Mouse (Mus musculus) small intestine, adult 2 months (tissue): ENCODE data around the gene Pip4k2a. TPM values are rescaled to one million over a fixed set of nuclear protein-coding genes. Genes with fewer than 3 reads are reported as not detected.

Experiments used
- H3K27ac ChIP-seq: fragments of 200-500 bp; 2 replicates; pipeline ENCODE4 v1.5.1; 2012; ENCODE audit warnings: low read depth, low read length, control low read depth, inconsistent platforms; ENCODE audit not compliant: insufficient read depth
- H3K27me3 ChIP-seq: fragments of 200-500 bp; 2 replicates; pipeline ENCODE4 v1.6.1; 2012; ENCODE audit warnings: mild to moderate bottlenecking, moderate library complexity, low read length, inconsistent platforms; ENCODE audit not compliant: control insufficient read depth, insufficient read depth
- H3K36me3 ChIP-seq: fragments of 200-500 bp; 2 replicates; pipeline ENCODE4 v1.6.1; 2012; ENCODE audit warnings: mild to moderate bottlenecking, low read length, control low read depth, inconsistent platforms; ENCODE audit not compliant: control insufficient read depth, insufficient read depth
- H3K4me1 ChIP-seq: fragments of 200-500 bp; 2 replicates; pipeline ENCODE4 v1.6.1; 2012; ENCODE audit warnings: low read length, inconsistent platforms, mixed read lengths; ENCODE audit not compliant: control insufficient read depth, insufficient read depth, insufficient read length
- H3K4me3 ChIP-seq: fragments of 200-500 bp; 2 replicates; pipeline ENCODE4 v1.5.1; 2012; ENCODE audit warnings: low read depth, mild to moderate bottlenecking, control low read depth, inconsistent platforms, low read length, moderate library complexity
- CTCF ChIP-seq: fragments of 200-500 bp; IDR thresholded peaks from 2 replicates; pipeline ENCODE4 v1.5.1; 2012; ENCODE audit warnings: low read depth, mild to moderate bottlenecking, control low read depth, inconsistent platforms, low read length, moderate library complexity, mixed read lengths; ENCODE audit not compliant: insufficient replicate concordance, insufficient read length; ENCODE audit errors: extremely low read depth
- POLR2A ChIP-seq: fragments of 200-500 bp; IDR thresholded peaks from 2 replicates; pipeline ENCODE4 v1.6.1; 2012; ENCODE audit warnings: low read depth, mild to moderate bottlenecking, control low read depth, inconsistent platforms, low read length, moderate library complexity
- WGBS: fragments of 180-500 bp; shearing (Covaris S2); methylation state at CpG from one replicate; pipeline ENCODE4 v1.1.7; 2018; 5-methylcytosine and 5-hydroxymethylcytosine counted together
- polyA plus RNA-seq: library from polyadenylated mRNA; depleted of rRNA; stranded (reverse); fragments of >200 nt; gene quantifications from 2 replicates; pipeline ENCODE4 v1.2.3, GENCODE M21; 2012

Gene Pip4k2a
- polyA plus RNA-seq, 1 experiment = 2.2 TPM

DNA sequence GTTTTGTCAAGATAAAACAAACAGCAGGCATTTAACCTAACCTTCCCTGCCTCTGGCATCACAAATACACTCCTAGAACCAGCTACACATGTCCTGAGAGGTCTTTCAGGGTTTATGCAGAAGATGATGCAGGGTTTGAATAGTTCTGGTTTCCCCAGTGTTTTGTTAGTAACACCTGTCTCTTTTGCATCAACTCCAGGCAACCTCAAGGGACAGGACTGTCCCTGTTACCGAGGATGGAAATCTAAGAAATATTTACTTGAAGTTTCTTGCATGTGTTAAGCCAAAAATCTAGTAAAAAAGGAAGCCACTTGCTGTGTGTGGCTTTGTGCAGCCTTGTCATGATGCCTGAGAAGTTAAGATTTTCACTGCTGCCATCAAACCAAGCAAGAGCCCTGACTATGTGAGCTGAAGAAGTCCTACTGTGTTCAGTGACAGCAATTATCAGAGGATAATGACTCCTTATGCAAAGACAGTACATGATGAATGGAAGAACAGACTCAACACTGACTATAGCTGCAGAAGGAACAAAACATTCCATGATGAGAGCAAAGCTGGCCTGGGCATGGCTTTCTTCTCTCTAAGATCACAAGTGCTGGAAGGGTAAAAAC is 76.3 kb downstream of the Pip4k2a start:
- TF ChIP-seq POLR2A = no peak
- TF ChIP-seq CTCF = no peak

DNA sequence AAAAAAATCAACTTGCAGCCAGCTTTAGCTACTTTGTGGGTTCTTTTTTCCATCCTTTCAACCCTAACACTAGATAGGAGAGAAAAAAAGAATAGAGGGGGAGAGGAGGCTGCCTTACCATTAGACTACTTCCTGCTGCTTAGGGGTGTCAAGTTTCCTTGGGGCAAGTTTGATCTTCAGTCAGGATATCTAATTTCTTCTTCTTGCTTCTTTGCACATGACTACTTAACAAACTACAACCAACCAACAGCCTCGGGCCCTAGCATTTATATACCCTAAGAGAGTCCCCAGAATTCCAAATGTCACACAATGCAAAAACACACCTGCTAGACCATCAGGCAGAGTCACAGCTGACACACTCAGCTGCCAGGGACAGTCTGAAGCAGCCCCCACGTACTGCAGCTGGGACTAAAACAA is 77.5 kb downstream of the Pip4k2a start:
- no peak for TF ChIP-seq CTCF
- no peak for TF ChIP-seq POLR2A
- H3K27ac ChIP-seq = no peak overlapping the region
- H3K36me3 ChIP-seq = no peaks in the 10 kb centered on the region
- WGBS = 52% methylated on average over 2 of the region's 2 CpGs
- no peaks in the 10 kb centered on the region for H3K27me3 ChIP-seq
- peaks cover 2% of the 10 kb centered on the region; the same call in 1 of the 2 replicates for H3K4me1 ChIP-seq
- H3K4me3 ChIP-seq = no peak overlapping the region

More for the DNA sequence above, 76.3 kb downstream of the Pip4k2a start:
- H3K36me3 ChIP-seq = no peaks in the 10 kb centered on the region
- no peaks in the 10 kb centered on the region for H3K4me1 ChIP-seq
- WGBS = 57% methylated on average over 1 of the region's 1 CpGs
- H3K27ac ChIP-seq = no peak overlapping the region
- H3K27me3 ChIP-seq = no peaks in the 10 kb centered on the region
- no peak overlapping the region for H3K4me3 ChIP-seq

DNA sequence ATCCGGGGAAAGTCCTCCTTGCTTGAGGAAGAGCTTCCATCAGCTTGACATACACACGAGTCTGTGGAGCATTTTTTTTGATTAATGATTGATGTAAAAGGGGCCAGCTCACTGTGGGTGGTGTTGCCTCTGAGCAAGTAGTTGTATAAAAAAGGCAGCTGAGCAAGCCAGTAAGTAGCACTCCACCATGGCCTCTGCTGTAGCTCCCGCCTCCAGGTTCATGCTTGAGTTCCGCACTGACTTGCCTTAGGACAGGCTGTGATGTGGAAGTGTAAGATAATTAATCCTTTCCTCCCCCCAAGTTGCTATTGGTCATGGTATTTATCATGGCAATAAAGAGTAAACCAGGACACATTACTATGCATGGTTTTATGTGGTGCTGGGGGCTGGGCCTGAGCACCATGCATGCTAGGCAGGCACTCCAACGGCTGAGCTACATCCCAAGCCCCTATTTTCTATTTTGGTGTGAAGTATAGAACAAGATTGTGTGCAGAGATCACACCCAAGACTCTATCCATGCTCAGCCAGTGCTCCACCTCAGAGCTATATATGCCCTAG is 78.0 kb downstream of the Pip4k2a start:
- no peaks in the 10 kb centered on the region for H3K27me3 ChIP-seq
- 63% methylated on average over 5 of the region's 5 CpGs for WGBS
- H3K4me3 ChIP-seq = no peak overlapping the region
- H3K27ac ChIP-seq = no peak overlapping the region
- H3K4me1 ChIP-seq = peaks cover 5% of the 10 kb centered on the region; the same call in 1 of the 2 replicates
- no peaks in the 10 kb centered on the region for H3K36me3 ChIP-seq
- no peak for TF ChIP-seq CTCF
- TF ChIP-seq POLR2A = no peak

DNA sequence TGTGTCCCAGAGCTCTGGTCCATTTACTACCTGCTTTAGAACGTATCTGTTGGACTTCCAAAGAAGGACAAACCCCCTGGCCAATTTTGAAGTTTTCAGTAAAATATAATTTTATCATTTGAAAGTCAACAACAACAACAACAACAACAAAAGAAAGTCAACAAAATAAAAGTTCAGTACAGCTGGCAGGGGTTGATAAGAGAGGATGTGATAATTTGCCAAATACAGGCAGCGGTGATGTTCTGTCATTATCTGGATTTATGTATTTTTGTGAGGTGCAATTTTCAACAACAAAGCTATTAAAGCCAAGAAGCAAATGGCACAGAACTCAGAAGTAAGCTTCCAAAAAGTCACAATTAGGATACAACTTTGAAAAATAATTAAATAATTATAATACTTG is 80.1 kb downstream of the Pip4k2a start:
- TF ChIP-seq POLR2A = no peak
- TF ChIP-seq CTCF = no peak
- 87% methylated on average over 2 of the region's 2 CpGs for WGBS
- H3K27ac ChIP-seq = no peak overlapping the region
- no peak overlapping the region for H3K4me3 ChIP-seq
- no peaks in the 10 kb centered on the region for H3K36me3 ChIP-seq
- H3K4me1 ChIP-seq = peaks cover 5% of the 10 kb centered on the region; the same call in 1 of the 2 replicates
- no peaks in the 10 kb centered on the region for H3K27me3 ChIP-seq

DNA sequence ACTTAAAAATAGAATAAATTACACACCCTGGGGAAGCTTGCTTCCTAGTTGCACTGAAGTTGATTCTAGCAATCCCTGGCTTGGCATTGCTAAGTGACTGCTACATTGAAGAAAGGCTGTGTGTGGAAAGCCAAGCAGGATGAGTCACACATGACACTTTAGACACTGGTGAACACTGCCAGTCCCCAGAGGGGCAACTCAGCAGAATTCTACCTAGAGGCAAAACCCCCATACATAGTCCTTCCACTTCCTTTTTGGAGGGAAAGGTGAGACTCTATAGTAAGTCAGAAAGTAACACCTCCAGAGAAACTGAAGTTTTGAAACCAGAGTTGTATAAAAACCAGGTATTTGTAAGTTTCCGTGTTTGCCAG is 80.6 kb downstream of the Pip4k2a start:
- Histone ChIP-seq H3K36me3 (no peaks in the 10 kb centered on the region), H3K27me3 (no peaks in the 10 kb centered on the region), H3K27ac (no peak overlapping the region), H3K4me1 (peaks cover 5% of the 10 kb centered on the region; the same call in 1 of the 2 replicates), H3K4me3 (no peak overlapping the region)
- 78% methylated on average over 1 of the region's 1 CpGs for WGBS
- TF ChIP-seq POLR2A (no peak), CTCF (no peak)

DNA sequence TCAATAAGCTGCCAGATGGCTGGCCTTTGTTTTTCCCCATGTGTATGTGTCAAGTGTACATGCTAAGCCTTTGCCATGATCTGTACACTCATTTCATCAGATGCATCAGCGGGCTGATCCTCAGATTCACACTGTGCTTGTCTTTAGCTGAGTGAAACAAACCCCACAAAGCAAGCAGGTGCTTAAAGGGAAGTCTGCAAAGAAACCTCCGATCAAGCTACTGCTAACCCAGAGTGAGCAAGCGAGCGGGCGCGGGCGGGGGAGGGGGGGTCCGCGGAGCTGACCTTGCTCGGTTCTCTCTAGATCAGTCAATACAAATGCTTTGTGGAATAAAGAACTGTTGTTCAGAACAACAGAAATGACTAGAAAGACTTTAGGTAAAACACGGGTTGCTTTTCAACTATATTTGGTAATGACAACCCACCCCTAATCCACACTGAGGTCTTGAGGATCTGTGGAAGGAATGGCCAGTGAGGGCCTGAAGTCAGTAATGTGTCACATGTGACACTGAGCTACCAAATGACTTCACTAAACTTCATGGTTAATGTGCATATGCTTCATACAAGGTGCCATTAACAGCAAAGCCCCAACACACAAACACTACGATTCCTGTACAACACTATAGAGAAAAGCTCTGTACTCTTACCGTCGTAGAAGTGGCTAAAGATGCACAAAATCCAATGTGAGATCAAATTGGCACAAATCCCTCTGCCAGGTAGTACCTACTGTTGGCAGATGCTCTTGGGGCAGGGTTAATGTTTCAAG is 81.1 kb downstream of the Pip4k2a start:
- Histone ChIP-seq H3K36me3 (no peaks in the 10 kb centered on the region), H3K27me3 (no peaks in the 10 kb centered on the region), H3K4me3 (no peak overlapping the region), H3K4me1 (peaks cover 5% of the 10 kb centered on the region; the same call in 1 of the 2 replicates), H3K27ac (no peak overlapping the region)
- 65% methylated on average over 14 of the region's 14 CpGs for WGBS
- no peak for TF ChIP-seq CTCF
- no peak for TF ChIP-seq POLR2A

DNA sequence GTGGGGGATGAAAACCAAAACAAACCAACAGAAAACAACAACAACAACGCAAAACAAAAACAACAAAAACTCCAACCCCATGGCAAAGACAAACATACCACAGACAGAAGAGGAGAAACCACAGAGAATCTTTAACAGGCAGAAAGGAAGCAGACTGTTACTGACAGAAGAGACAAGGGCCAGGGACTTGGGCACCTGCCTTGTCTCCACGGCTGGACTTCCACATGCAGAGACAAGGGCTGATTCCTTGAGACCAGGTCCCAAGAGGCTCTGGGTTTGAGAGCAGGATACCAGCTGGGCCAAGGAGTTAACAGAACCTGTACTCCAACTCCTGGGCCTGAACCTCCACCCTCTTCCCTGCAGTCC is 81.9 kb downstream of the Pip4k2a start:
- H3K27ac ChIP-seq = no peak overlapping the region
- H3K36me3 ChIP-seq = no peaks in the 10 kb centered on the region
- 71% methylated on average over 2 of the region's 2 CpGs for WGBS
- H3K4me1 ChIP-seq = peaks cover 5% of the 10 kb centered on the region; the same call in 1 of the 2 replicates
- H3K27me3 ChIP-seq = no peaks in the 10 kb centered on the region
- TF ChIP-seq POLR2A (no peak), CTCF (no peak)
- H3K4me3 ChIP-seq = no peak overlapping the region
